Mouse (Mus musculus) layer of hippocampus, postnatal 10 days (tissue): ENCODE measurements around the gene Smarca2. TPM values are rescaled to one million over a fixed set of nuclear protein-coding genes. Genes with fewer than 3 reads are reported as not detected.

Experiments
- DNase-seq, 2 experiments: peaks; one replicate each; pipeline ENCODE4 v3.0.0; 2021; ENCODE audit warnings: low spot score in 2 of 2
- long read RNA-seq: library from polyadenylated mRNA; stranded (forward); transcript quantifications from one replicate; pipeline ENCODE4 v2.0.0, GENCODE M21; 2023
- total RNA-seq, 2 experiments: library from RNA; stranded (reverse); gene quantifications; 2 replicates each; pipeline ENCODE4 v1.2.3; 2021

Gene Smarca2
- total RNA-seq, result 100 to 1,000 TPM; 150 to 169 TPM
- long read RNA-seq, full-length matches to known transcripts, result 7 of 54 reads
- long read RNA-seq, partial matches to known transcripts, result 39 of 54 reads
- long read RNA-seq, other reads (novel, unspliced or antisense), result 8 of 54 reads

GRCm38 (mm10) chr19:26604755-26605300, at the start of gene Smarca2:
Gene Smarca2 (plus strand): TSS chr19:26605050.
- DNase-seq, result peak; percentile 95 to 98

- no peak for DNase-seq
Observed at GRCm38 (mm10) chr19:26564850-26565249, 40.0 kb upstream of the Smarca2 start.

- no peak for DNase-seq
Observed at GRCm38 (mm10) chr19:26566109-26566508, 38.7 kb upstream of the Smarca2 start.

GRCm38 (mm10) chr19:26568236-26568635, 36.6 kb upstream of the Smarca2 start:
- DNase-seq, result no peak

GRCm38 (mm10) chr19:26568941-26569340, 35.9 kb upstream of the Smarca2 start:
- no peak for DNase-seq

- no peak for DNase-seq
Observed at GRCm38 (mm10) chr19:26569461-26569860, 35.4 kb upstream of the Smarca2 start.

- no peak for DNase-seq
Observed at GRCm38 (mm10) chr19:26579645-26580044, 25.2 kb upstream of the Smarca2 start.

GRCm38 (mm10) chr19:26580061-26580460, 24.8 kb upstream of the Smarca2 start:
- DNase-seq, result no peak

- DNase-seq, result no peak
Observed at GRCm38 (mm10) chr19:26594661-26595060, 10.2 kb upstream of the Smarca2 start.

- DNase-seq, result no peak
Observed at GRCm38 (mm10) chr19:26601459-26601858, 3.4 kb upstream of the Smarca2 start.

- DNase-seq, result no peak
Observed at GRCm38 (mm10) chr19:26603296-26603860, 1.5 kb upstream of the Smarca2 start.

- no peak for DNase-seq
Observed at GRCm38 (mm10) chr19:26603906-26604754, 720 bp upstream of the Smarca2 start.

GRCm38 (mm10) chr19:26605438-26606320, 829 bp downstream of the Smarca2 start:
- DNase-seq, result peak; percentile 66 to 71

GRCm38 (mm10) chr19:26606321-26607155, 1.7 kb downstream of the Smarca2 start:
- DNase-seq, result peak; percentile 63 to 76

GRCm38 (mm10) chr19:26607156-26607536, 2.3 kb downstream of the Smarca2 start:
- DNase-seq, result peak; percentile 78 to 84

- peak; percentile 37 to 59 for DNase-seq
Observed at GRCm38 (mm10) chr19:26607551-26608433, 2.9 kb downstream of the Smarca2 start.

GRCm38 (mm10) chr19:26608434-26608812, 3.6 kb downstream of the Smarca2 start:
- no peak for DNase-seq

- DNase-seq, result no peak
Observed at GRCm38 (mm10) chr19:26609637-26610036, 4.8 kb downstream of the Smarca2 start.

- no peak for DNase-seq
Observed at GRCm38 (mm10) chr19:26612995-26613394, 8.1 kb downstream of the Smarca2 start.
